Mouse (Mus musculus) olfactory bulb, adult 2 months (tissue): ENCODE measurements around the gene Slc25a29.

ENCODE experiments used
- CTCF ChIP-seq: fragments of 200-500 bp; IDR thresholded peaks from 2 replicates; pipeline ENCODE4 v1.5.1; 2012; ENCODE audit warnings: low read depth, mild to moderate bottlenecking, low read length, moderate library complexity; ENCODE audit not compliant: insufficient read depth
- POLR2A ChIP-seq: fragments of 200-500 bp; IDR thresholded peaks from 2 replicates; pipeline ENCODE4 v1.6.1; 2012; ENCODE audit warnings: mild to moderate bottlenecking, low read depth, low read length, moderate library complexity; ENCODE audit not compliant: insufficient read depth

- TF ChIP-seq CTCF (no peak), POLR2A (no peak)
These were observed 9.3 kb downstream of the Slc25a29 start for GRCm38 (mm10) chr12:108826282-108826957.
